Mouse (Mus musculus) splenic B cell, adult 2 months (primary cell): Measurements from ENCODE around the gene Parl.

Experiments
- DNase-seq: peaks from one replicate; pipeline ENCODE4 v3.0.0-alpha.2; 2011; ENCODE audit warnings: low read depth, low spot score
- H3K27me3 ChIP-seq: 2 replicates; pipeline ENCODE4 v1.6.1; 2012; ENCODE audit warnings: mild to moderate bottlenecking, low read length, moderate library complexity, mixed read lengths; ENCODE audit not compliant: control insufficient read depth, poor library complexity, insufficient read depth, severe bottlenecking
- H3K36me3 ChIP-seq: 2 replicates; pipeline ENCODE4 v1.6.1; 2012; ENCODE audit warnings: mild to moderate bottlenecking, low read length, moderate library complexity, mixed read lengths; ENCODE audit not compliant: control insufficient read depth, poor library complexity, insufficient read depth, severe bottlenecking

Parl gene

DNA sequence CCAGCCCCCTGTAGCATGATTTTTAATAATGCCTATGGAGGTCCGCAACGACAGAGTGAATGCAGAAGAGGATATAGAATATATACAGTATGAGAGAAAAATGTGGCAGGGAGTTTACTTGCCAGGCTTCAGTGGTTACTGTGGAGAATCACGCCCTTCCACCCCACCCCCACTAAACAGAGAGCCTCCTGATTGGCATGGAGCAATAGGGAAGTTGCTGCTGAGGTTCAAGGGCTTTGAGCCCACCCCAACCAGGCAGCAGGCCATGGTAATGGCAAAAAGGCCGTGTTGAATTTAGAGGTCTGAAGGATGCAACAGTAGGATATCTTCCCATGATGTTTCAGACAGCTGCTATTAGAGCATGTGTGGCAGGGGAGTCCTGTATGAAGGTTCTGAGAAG is 30.8 kb downstream of the Parl start:
- no peak for DNase-seq

DNA sequence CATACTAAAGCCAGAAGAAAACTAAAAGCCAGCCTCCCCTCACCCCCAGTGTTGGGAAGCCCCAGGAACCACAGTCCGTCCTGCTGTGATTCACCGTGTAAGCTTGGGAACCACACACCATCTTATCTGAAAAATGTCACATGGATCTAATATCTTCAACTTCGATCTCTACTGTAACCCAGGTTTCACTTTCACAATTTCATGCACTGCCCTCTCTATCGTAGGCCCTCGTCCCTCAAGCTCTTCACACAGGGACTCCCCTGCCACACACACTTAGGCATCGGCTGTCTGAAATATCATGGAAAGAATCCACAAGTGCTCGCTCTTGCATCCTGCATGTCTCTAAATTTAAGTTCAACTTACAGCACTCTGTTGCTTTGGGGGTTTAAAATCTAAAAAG is 37.1 kb downstream of the Parl start:
- no peaks in the 10 kb centered on the region for H3K36me3 ChIP-seq
- H3K27me3 ChIP-seq, result no peaks in the 10 kb centered on the region
- no peak for DNase-seq

More for the DNA sequence above, 30.8 kb downstream of the Parl start:
- no peaks in the 10 kb centered on the region for H3K27me3 ChIP-seq
- H3K36me3 ChIP-seq, result no peaks in the 10 kb centered on the region

DNA sequence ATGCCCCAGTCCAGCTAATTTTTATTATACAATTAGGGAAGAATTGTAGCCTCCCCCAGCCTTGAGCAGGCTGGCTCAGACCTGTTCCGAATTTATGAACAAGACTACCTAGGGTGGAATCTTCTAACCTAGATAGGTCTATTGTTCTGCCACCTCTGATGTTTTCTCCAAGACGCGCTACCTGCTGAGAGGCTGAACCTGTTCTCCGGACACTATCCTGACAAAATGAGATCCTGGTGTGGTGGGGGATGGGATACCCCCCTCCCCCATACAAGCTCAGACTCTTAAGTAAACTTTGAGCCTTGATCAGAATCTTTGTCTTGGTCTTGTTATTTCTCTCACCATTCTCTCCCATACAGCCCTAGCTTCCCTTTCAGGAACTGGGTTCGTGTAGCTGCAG is 44.3 kb downstream of the Parl start:
- H3K27me3 ChIP-seq, result no peaks in the 10 kb centered on the region
- H3K36me3 ChIP-seq, result no peaks in the 10 kb centered on the region
- DNase-seq, result no peak

DNA sequence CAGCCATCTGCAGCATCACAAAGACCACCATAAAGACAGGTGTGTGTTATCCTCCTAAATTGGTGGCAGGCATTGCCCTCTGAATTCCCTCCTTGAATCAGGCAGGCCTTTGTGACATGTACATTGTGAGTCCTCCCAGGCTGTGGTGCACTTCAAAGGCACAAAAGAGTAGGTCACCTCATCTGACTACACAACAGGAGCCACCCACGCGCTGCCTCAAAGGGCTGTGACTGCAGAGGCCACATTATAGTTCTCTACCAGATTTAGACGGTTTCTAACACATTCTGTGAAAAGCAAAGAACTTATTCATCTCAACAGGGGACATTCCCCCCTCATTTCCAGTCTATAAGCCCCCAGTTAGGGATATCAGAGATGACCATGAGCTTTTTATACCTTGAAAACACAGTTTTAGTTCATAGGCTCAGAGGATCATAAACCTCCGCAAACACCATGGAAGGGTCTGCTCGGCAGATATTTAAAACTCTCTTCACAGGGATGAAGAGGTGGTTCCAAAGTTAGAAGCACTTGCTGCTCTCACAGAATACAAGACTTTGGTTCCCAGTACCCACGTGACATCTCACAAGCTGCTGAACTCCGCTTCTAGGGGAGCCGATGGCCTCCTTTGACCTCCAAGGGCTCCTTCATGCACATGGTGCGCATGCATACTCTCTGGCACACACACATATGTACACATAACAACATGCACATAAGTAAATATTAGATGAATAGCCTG is 53.6 kb downstream of the Parl start:
- Histone ChIP-seq H3K27me3 (no peaks in the 10 kb centered on the region), H3K36me3 (no peaks in the 10 kb centered on the region)
- no peak for DNase-seq

DNA sequence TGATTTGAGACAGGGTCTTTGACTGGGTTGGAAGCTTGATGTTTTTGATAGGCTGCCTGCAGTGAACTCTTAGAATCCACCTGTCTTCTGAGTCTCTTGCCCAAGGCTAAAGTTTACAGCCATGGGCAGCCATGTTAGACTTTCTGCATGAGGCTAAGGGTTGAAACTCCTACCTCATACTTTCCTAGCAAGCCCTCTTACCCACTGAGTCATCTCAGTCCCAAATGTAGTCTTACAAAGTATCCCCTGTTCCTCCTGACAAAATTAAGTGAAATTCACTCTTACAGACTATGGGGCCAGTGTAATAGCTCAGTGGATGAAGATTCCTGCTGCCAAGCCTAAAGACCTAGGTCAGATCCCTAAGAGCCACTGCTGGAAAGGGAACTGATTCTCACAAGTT is 55.1 kb downstream of the Parl start:
- DNase-seq, result no peak
- H3K27me3 ChIP-seq, result no peaks in the 10 kb centered on the region
- H3K36me3 ChIP-seq, result no peaks in the 10 kb centered on the region

DNA sequence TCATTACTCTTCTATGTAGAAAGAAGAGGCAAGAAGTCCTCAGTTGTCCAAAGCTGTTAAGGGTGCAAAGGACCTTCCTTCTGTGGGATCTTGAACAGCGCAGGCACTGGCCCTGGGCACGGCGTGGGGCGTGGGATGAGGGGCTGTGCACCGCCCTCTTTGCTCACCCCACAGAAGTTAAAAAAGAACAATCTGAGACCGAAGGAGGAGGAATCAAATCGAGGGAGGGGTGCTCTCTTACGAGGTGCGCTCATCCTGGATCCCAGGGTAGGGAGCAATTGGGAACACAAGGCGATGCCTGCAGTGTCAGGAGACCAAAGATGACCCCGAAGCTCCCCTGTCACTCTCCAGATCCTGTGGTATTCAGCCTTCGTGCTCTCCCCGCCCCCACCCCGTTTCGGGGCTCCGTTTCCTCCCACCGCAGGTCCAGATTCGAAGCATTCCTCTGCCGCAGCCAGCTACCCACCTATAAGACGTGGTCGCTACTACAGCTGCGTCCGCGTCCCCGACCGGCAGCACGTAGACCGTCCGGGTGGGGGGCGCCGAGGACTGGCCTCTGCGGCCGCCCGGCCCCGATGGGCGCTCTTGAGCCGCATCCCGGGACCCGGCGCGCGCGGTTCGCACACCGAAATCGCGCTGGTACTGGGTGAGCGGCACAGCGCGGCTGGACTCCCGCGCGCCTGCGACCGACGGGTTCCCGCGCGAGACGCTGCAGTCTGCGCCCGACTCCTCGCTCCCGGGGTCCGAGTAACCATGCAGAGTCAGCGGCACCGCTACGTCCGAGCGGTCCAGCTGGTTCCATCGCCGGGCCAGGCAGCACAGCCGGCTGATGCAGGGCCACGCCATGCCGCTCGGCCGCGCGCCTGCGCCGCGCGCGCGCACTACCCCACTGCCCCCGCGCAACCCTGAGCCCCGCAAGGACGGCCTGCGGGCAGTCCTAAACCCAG is 61.4 kb downstream of the Parl start, which contains the start of gene Map6d1:
TSS of gene Map6d1 (minus strand) at position 891 of the 947 bp plus-strand sequence.
- no peaks in the 10 kb centered on the region for H3K36me3 ChIP-seq
- DNase-seq, result peak; percentile 7
- H3K27me3 ChIP-seq, result no peaks in the 10 kb centered on the region

DNA sequence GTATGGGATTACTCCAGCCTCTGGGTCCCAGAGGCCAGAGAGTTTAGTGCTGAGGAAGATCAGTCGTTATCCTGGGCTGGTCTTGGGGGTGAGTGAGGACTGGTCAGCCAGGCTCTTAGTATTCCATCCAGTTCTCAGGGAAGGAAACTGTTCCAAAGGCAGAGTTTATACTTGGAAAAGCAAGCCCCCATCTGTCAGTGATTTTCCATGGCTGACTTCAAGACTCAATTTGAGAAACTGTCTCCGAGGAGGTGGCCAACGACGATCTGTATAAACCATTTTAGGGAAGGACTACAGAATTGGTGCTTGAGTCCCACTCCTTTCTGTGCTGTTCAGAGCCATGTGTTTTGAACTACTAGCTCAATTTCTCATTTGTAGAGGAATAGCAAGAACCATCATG is 63.5 kb downstream of the Parl start:
- no peak for DNase-seq
- H3K36me3 ChIP-seq, result no peaks in the 10 kb centered on the region
- H3K27me3 ChIP-seq, result no peaks in the 10 kb centered on the region

DNA sequence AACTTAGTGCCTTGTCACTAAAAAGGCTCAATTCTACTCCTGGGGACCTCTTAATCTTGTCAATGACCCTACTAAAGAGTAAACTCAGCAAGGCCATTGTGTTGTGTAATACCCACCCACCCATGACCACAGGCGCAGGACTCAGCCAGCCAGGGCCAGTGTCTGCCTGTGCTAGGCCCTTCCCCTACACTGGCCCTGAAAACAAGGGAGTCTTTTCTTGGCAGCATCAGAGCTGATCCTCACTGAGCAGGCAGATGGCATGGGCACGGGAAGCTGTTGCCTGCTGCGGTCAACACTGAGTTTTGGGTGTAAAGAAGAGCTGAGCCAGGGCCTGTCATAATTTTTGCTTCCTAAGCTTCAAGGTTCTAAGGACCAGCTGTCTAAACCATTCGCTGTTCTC is 64.8 kb downstream of the Parl start:
- no peaks in the 10 kb centered on the region for H3K36me3 ChIP-seq
- DNase-seq, result no peak
- no peaks in the 10 kb centered on the region for H3K27me3 ChIP-seq

DNA sequence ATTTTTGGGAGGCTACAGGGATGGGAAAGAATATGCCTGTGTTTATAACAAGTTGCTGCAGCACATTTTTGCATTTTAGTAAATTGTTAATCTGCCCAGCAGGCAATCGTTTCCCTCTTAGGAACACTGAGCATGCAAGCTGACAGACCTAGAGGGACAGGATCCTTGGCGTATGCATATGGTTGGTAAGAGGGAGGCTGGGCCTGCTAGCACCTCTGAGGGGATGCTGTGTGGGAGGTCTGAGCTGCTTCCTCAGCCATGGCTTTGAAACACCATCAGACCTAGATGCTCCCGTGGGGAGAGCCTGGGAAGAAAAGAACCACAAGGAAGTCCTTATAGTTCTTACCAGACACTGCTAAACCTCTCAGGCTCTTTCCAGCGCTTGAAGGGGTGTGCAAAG is 67.8 kb downstream of the Parl start:
- DNase-seq, result no peak
- H3K36me3 ChIP-seq, result peaks cover 7% of the 10 kb centered on the region; the same call in 1 of the 2 replicates
- H3K27me3 ChIP-seq, result no peaks in the 10 kb centered on the region
